Mouse (Mus musculus) intestine, embryonic 14.5 days (tissue): ENCODE measurements at regions not wholly inside any gene's neighbourhood (a gene's known extent, or its start where the extent isn't known, plus 50 kb on each side); places are given as distances from the start of the nearest gene placed in this dataset.
A peak's percentile ranks its signal among the peaks of the same experiment; 100 is the strongest.

Source experiments
- ATAC-seq: fragments of 200-750 bp; cut with Nextera tagmentation; replicated peaks from 2 replicates; pipeline ENCODE4 v1.8.0; 2017; ENCODE audit warnings: low read depth, moderate number of reproducible peaks, moderate TSS enrichment, moderate library complexity; ENCODE audit not compliant: low FRiP score, low TSS enrichment
- DNase-seq: peaks from one replicate; pipeline ENCODE4 v3.0.0-alpha.2; 2018; ENCODE audit warnings: low spot score
- H3K27ac ChIP-seq: fragments of 300-500 bp; sonication (generic); 2 replicates; pipeline ENCODE4 v1.5.1; 2014; ENCODE audit warnings: low read depth, mild to moderate bottlenecking, control low read depth
- H3K27me3 ChIP-seq: fragments of 300-500 bp; sonication (generic); replicated peaks from 2 replicates; pipeline ENCODE4 v1.6.1; 2014; ENCODE audit warnings: low read length, control low read depth; ENCODE audit not compliant: control insufficient read depth, insufficient read depth
- H3K36me3 ChIP-seq: fragments of 300-500 bp; sonication (generic); 2 replicates; pipeline ENCODE4 v1.6.1; 2014; ENCODE audit warnings: low read length, control low read depth; ENCODE audit not compliant: control insufficient read depth, insufficient read depth
- H3K4me1 ChIP-seq: fragments of 300-500 bp; sonication (generic); replicated peaks from 2 replicates; pipeline ENCODE4 v1.6.1; 2014; ENCODE audit warnings: low read length, control low read depth, mixed read lengths; ENCODE audit not compliant: control insufficient read depth, insufficient read depth
- H3K4me2 ChIP-seq: fragments of 300-500 bp; sonication (generic); 2 replicates; pipeline ENCODE4 v1.6.1; 2014; ENCODE audit warnings: low read length
- H3K4me3 ChIP-seq: fragments of 300-500 bp; sonication (generic); 2 replicates; pipeline ENCODE4 v1.5.1; 2014; ENCODE audit warnings: low read depth, low read length, control low read depth, mixed read lengths
- H3K9ac ChIP-seq: fragments of 300-500 bp; sonication (generic); 2 replicates; pipeline ENCODE4 v1.6.1; 2014; ENCODE audit warnings: mild to moderate bottlenecking, low read length
- H3K9me3 ChIP-seq: fragments of 300-500 bp; sonication (generic); 2 replicates; pipeline ENCODE4 v1.6.1; 2016; ENCODE audit warnings: low read length, control low read depth; ENCODE audit not compliant: control insufficient read depth
- WGBS: fragments of 180-500 bp; shearing (Covaris S2); extraction: QIAGEN DNeasy Blood & Tissue Kit; methylation state at CpG from one replicate; pipeline ENCODE4 v1.1.7; 2014; 5-methylcytosine and 5-hydroxymethylcytosine counted together

GRCm38 (mm10) chr3:38131887-38132220 lies 352.8 kb downstream of the Ankrd50 start:
- no peak for DNase-seq

DNA sequence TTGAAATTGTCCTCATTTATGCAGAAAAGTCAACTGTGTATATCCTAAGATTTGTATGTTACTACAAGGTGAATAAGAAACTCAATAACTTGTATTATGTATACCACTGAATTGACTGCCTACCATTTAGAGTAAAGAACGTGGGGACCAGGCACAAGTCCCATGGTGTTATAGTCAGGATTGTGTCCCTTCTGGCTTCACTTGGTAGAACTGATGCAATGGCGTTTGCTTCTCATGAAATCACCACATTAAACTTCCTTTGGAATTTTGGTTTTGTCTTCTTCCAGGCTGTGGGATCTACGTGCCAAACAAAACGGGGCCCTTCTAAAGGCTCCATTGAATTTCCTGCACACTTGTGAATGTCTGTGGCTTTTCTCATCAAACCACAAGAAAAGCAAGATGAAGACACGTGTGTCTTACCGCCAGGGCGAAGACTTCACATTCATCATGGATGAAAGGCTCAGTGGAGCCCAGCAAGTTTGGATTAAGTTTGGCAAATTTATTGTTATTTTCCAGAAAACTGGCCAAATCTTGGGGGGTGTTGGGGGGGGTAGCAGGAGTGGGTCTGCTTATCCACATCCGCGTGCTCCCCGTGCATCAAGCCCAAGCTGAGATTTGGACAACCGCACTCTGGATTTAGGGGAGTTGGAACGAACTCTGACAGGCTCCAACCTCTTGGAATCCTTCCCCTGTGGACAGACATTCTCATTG lies 353.3 kb downstream of the Ankrd50 start:
- no peak for ATAC-seq

More at GRCm38 (mm10) chr3:38131887-38132220, 352.8 kb downstream of the Ankrd50 start:
- Histone ChIP-seq H3K4me1 (0 out of 2 replicates have a peak, but pooled peaks cover 4% of the 10 kb centered on the region), H3K27me3 (no peaks in the 10 kb centered on the region), H3K4me2 (no peak overlapping the region), H3K9ac (no peak overlapping the region), H3K36me3 (no peaks in the 10 kb centered on the region), H3K27ac (no peak overlapping the region), H3K4me3 (no peak overlapping the region), H3K9me3 (no peaks in the 10 kb centered on the region)
- 88% methylated on average over 3 of the region's 3 CpGs for WGBS
- no peak for ATAC-seq

DNA sequence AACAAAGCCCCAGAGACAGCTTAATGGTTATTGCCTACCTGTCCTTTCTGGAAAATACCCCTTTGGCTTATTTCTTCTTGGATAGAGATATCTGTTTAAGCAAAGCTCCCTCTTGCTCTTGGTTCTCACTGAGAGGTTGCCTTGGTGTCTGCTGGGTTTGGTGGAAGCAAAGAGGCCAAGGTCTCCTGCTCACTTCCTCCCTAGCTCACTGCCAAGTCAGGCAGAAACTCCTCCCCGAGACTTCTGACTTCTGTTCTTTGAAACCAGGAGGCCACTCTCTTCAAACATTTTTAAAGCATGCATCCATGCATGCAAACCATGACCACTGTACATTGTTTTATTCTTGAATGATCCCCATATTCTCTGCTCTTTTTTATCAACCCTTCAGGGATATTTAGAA lies 354.6 kb downstream of the Ankrd50 start:
- Histone ChIP-seq H3K4me2 (no peak overlapping the region), H3K4me1 (0 out of 2 replicates have a peak, but pooled peaks cover 4% of the 10 kb centered on the region), H3K27me3 (no peaks in the 10 kb centered on the region), H3K4me3 (no peak overlapping the region), H3K9ac (no peak overlapping the region), H3K36me3 (no peaks in the 10 kb centered on the region), H3K9me3 (no peaks in the 10 kb centered on the region), H3K27ac (no peak overlapping the region)
- WGBS: 63% methylated on average over 1 of the region's 1 CpGs
- ATAC-seq: no peak
- DNase-seq: no peak

More for the DNA sequence above, 353.3 kb downstream of the Ankrd50 start:
- no peaks in the 10 kb centered on the region for H3K36me3 ChIP-seq
- H3K9me3 ChIP-seq: no peaks in the 10 kb centered on the region
- no peak overlapping the region for H3K27ac ChIP-seq
- no peak overlapping the region for H3K4me2 ChIP-seq
- H3K9ac ChIP-seq: no peak overlapping the region
- H3K4me1 ChIP-seq: 0 out of 2 replicates have a peak, but pooled peaks cover 4% of the 10 kb centered on the region
- H3K4me3 ChIP-seq: no peak overlapping the region
- no peaks in the 10 kb centered on the region for H3K27me3 ChIP-seq
- WGBS: 74% methylated on average over 12 of the region's 12 CpGs
- DNase-seq: no peak

- 82% methylated on average over 2 of the region's 2 CpGs for WGBS
These were observed 355.5 kb downstream of the Ankrd50 start for GRCm38 (mm10) chr3:38129167-38129500.

DNA sequence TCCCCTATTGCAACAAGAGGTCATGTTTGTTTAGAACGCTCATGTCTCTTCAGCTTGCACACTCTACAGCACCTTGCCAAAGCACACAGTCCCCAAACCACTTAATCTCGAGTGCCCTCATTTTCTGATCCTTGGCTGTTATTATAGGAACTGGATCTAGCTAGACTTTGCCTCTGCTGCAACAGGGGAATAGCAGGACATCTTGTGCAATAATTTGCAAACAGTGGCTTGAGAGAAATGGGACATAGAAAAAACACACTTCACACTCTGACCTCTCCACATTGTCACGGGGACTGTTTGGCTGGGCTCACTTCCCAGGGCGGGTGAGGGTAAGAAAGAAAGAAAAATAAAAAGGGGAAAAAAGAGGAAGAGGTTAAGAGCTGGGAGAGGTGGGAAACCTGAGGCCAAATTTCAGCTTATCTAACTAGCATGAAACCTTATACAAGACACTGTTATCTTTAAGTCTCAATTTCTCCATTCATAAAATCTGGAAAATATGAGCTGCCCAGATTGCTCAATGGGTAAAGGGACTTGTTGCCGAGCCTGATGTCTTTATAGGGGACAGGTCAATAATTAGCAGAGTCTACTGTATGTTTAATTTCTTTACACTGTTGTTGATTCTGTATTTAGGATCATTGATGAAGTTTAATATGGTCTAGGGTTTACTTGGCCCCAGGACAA lies 356.0 kb downstream of the Ankrd50 start:
- H3K4me3 ChIP-seq: no peak overlapping the region
- H3K27ac ChIP-seq: no peak overlapping the region
- H3K27me3 ChIP-seq: no peaks in the 10 kb centered on the region
- 64% methylated on average over 5 of the region's 5 CpGs for WGBS
- H3K4me2 ChIP-seq: no peak overlapping the region
- no peaks in the 10 kb centered on the region for H3K36me3 ChIP-seq
- H3K9me3 ChIP-seq: no peaks in the 10 kb centered on the region
- no peak overlapping the region for H3K9ac ChIP-seq
- DNase-seq (no peak), ATAC-seq (no peak)
- 0 out of 2 replicates have a peak, but pooled peaks cover 4% of the 10 kb centered on the region for H3K4me1 ChIP-seq

More at GRCm38 (mm10) chr3:38129167-38129500, 355.5 kb downstream of the Ankrd50 start:
- Histone ChIP-seq H3K4me3 (no peak overlapping the region), H3K9ac (no peak overlapping the region), H3K4me2 (no peak overlapping the region), H3K4me1 (0 out of 2 replicates have a peak, but pooled peaks cover 4% of the 10 kb centered on the region), H3K27ac (no peak overlapping the region), H3K36me3 (no peaks in the 10 kb centered on the region), H3K9me3 (no peaks in the 10 kb centered on the region), H3K27me3 (no peaks in the 10 kb centered on the region)
- ATAC-seq (no peak), DNase-seq (no peak)

- Histone ChIP-seq H3K36me3 (no peaks in the 10 kb centered on the region), H3K9me3 (no peaks in the 10 kb centered on the region), H3K4me2 (no peak overlapping the region), H3K9ac (no peak overlapping the region), H3K4me3 (no peak overlapping the region), H3K27ac (peak overlapping the region; percentile 64), H3K4me1 (0 out of 2 replicates have a peak, but pooled peaks cover 9% of the 10 kb centered on the region), H3K27me3 (no peaks in the 10 kb centered on the region)
- 13% methylated on average over 7 of the region's 7 CpGs for WGBS
- ATAC-seq (peak; percentile 85), DNase-seq (peak; percentile 60)
These were observed 368.4 kb downstream of the Ankrd50 start for GRCm38 (mm10) chr3:38116071-38116787.

DNA sequence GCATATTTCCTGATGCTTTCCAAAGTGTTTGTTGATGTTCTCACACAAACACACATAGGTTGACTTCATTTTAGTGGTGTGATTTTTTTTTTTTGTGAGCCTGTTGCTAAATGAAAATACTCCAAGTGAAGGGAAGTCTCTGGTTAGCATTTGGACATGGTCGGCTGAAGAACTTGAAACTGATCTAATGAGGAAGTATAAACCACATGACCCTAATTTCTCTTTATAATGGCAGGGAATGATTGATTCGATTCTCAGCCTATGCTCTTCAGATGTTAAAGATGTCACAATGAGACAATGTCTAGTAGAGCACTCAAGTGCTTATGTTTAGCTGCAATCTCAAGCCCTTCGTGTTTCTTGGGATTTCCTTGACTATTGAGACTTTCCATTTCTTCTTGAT lies 372.1 kb downstream of the Ankrd50 start:
- 86% methylated on average over 3 of the region's 3 CpGs for WGBS

DNA sequence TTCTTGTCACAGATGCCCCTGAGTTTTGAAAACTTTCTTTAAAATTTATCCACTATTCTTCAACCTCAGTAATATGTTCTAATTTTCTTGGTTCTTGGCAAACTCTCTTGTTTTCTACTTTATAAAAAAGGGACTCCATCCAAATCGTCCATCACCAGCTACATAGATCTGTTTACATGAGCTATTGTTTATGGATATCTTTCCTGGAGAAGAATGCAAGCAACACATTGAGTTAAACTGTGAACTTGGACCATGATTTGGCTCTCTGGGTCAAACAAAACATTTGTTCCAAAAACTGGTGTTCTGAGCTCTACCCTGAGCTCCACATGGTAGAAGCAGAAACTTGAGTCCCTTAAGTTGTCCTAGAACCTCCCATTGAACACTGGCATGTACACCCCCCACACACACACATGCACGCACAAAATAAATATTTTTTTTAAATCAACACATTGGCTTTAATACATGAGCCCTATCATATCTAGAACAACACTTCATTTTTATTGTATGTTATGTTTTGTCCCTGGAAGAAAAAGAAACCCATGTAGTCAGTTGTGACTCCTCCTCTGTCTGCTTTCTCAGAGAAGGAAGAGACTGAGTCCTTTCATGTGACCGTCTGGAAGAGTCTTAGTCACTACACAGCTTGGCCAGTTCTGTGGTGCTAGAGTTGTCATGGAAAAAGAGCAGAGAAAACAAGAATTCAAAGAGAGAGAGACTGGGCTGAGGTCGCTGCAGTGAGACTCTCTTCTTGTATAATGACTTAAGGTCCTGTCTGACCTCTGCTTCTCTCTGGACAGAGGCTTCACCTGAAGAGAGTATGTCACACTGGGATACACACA lies 379.4 kb downstream of the Ankrd50 start:
- no peak overlapping the region for H3K27ac ChIP-seq
- no peaks in the 10 kb centered on the region for H3K27me3 ChIP-seq
- 77% methylated on average over 4 of the region's 4 CpGs for WGBS
- no peak for DNase-seq
- no peak overlapping the region for H3K4me3 ChIP-seq
- H3K36me3 ChIP-seq: no peaks in the 10 kb centered on the region
- no peak overlapping the region for H3K9ac ChIP-seq
- ATAC-seq: no peak
- no peak overlapping the region for H3K4me2 ChIP-seq
- no peaks in the 10 kb centered on the region for H3K4me1 ChIP-seq
- no peaks in the 10 kb centered on the region for H3K9me3 ChIP-seq

More for the DNA sequence above, 372.1 kb downstream of the Ankrd50 start:
- H3K9me3 ChIP-seq: no peaks in the 10 kb centered on the region
- H3K9ac ChIP-seq: no peak overlapping the region
- no peaks in the 10 kb centered on the region for H3K27me3 ChIP-seq
- DNase-seq (no peak), ATAC-seq (no peak)
- no peaks in the 10 kb centered on the region for H3K36me3 ChIP-seq
- no peak overlapping the region for H3K4me3 ChIP-seq
- H3K4me1 ChIP-seq: 0 out of 2 replicates have a peak, but pooled peaks cover 9% of the 10 kb centered on the region
- no peak overlapping the region for H3K27ac ChIP-seq
- no peak overlapping the region for H3K4me2 ChIP-seq
